Mouse (Mus musculus) kidney, adult 2 months (tissue): Measurements from ENCODE around the gene Slc25a28. TPM values are rescaled to one million over a fixed set of nuclear protein-coding genes. Genes with fewer than 3 reads are reported as not detected.

Experiments
- DNase-seq: peaks from one replicate; pipeline ENCODE4 v3.0.0; 2021
- H3K27ac ChIP-seq: fragments of 200-500 bp; 2 replicates; pipeline ENCODE4 v1.5.1; 2012; ENCODE audit warnings: low read depth, low read length, control low read depth, inconsistent platforms; ENCODE audit not compliant: insufficient read depth
- H3K27me3 ChIP-seq: fragments of 200-500 bp; replicated peaks from 2 replicates; pipeline ENCODE4 v1.6.1; 2012; ENCODE audit warnings: mild to moderate bottlenecking, moderate library complexity, low read length, inconsistent platforms; ENCODE audit not compliant: control insufficient read depth, insufficient read depth
- H3K36me3 ChIP-seq: fragments of 200-500 bp; 2 replicates; pipeline ENCODE4 v1.6.1; 2012; ENCODE audit warnings: mild to moderate bottlenecking, moderate library complexity, low read length, inconsistent platforms; ENCODE audit not compliant: control insufficient read depth, insufficient read depth
- H3K4me1 ChIP-seq: fragments of 200-500 bp; 2 replicates; pipeline ENCODE4 v1.6.1; 2011; ENCODE audit warnings: low read length; ENCODE audit not compliant: control insufficient read depth, insufficient read depth
- H3K4me3 ChIP-seq: fragments of 200-500 bp; 2 replicates; pipeline ENCODE4 v1.5.1; 2011; ENCODE audit warnings: mild to moderate bottlenecking, low read depth, low read length, control low read depth; ENCODE audit not compliant: insufficient read depth
- CTCF ChIP-seq: fragments of 200-500 bp; conservative IDR thresholded peaks from 2 replicates; pipeline ENCODE4 v1.5.1; 2011; ENCODE audit warnings: low read depth, mild to moderate bottlenecking, control low read depth, low read length, moderate library complexity, mixed read lengths; ENCODE audit not compliant: insufficient read depth, insufficient read length
- POLR2A ChIP-seq: fragments of 200-500 bp; IDR thresholded peaks from one replicate; pipeline ENCODE4 v1.6.1; 2011; ENCODE audit warnings: low read depth, low read length, control low read depth
- WGBS: fragments of 180-500 bp; shearing (Covaris S2); methylation state at CpG from one replicate; pipeline ENCODE4 v1.1.7; 2018; 5-methylcytosine and 5-hydroxymethylcytosine counted together
- polyA plus RNA-seq: library from polyadenylated mRNA; depleted of rRNA; stranded (reverse); fragments of >200 nt; gene quantifications from 2 replicates; pipeline ENCODE4 v1.2.3, GENCODE M21; 2012

Gene Slc25a28
- polyA plus RNA-seq, 1 experiment, result 83.2 TPM

- TF ChIP-seq POLR2A (no peak), CTCF (no peak)
- peak; percentile 67 for DNase-seq
- 60% methylated on average over 8 of the region's 8 CpGs for WGBS
- Histone ChIP-seq H3K27me3 (no peaks in the 10 kb centered on the region), H3K27ac (no peak overlapping the region), H3K4me3 (no peak overlapping the region), H3K36me3 (no peaks in the 10 kb centered on the region; the same call in 1 of the 2 replicates), H3K4me1 (peaks cover 13% of the 10 kb centered on the region)
Measured at GRCm38 (mm10) chr19:43709317-43709716, 34.6 kb upstream of the Slc25a28 start.

- 96% methylated on average over 7 of the region's 7 CpGs for WGBS
- no peak for DNase-seq
- H3K36me3 ChIP-seq, result no peaks in the 10 kb centered on the region; the same call in 1 of the 2 replicates
Measured at GRCm38 (mm10) chr19:43708206-43708605, 33.5 kb upstream of the Slc25a28 start.

GRCm38 (mm10) chr19:43704787-43705497, 30.3 kb upstream of the Slc25a28 start:
- Histone ChIP-seq H3K27me3 (no peaks in the 10 kb centered on the region), H3K4me1 (peaks cover 9% of the 10 kb centered on the region), H3K36me3 (no peaks in the 10 kb centered on the region; the same call in 1 of the 2 replicates), H3K4me3 (no peak overlapping the region), H3K27ac (no peak overlapping the region)
- DNase-seq, result peak; percentile 41
- no peak for TF ChIP-seq CTCF
- no peak for TF ChIP-seq POLR2A
- WGBS, result 69% methylated on average over 17 of the region's 17 CpGs

More at GRCm38 (mm10) chr19:43708206-43708605, 33.5 kb upstream of the Slc25a28 start:
- Histone ChIP-seq H3K27ac (no peak overlapping the region), H3K4me1 (peaks cover 17% of the 10 kb centered on the region), H3K4me3 (no peak overlapping the region), H3K27me3 (no peaks in the 10 kb centered on the region)
- TF ChIP-seq POLR2A, result no peak
- TF ChIP-seq CTCF, result no peak

GRCm38 (mm10) chr19:43704211-43704610, 29.5 kb upstream of the Slc25a28 start:
- TF ChIP-seq CTCF (no peak), POLR2A (no peak)
- DNase-seq, result peak; percentile 81
- Histone ChIP-seq H3K36me3 (no peaks in the 10 kb centered on the region; the same call in 1 of the 2 replicates), H3K27me3 (no peaks in the 10 kb centered on the region), H3K4me1 (peaks cover 9% of the 10 kb centered on the region), H3K4me3 (no peak overlapping the region; the same call in 1 of the 2 replicates), H3K27ac (peak overlapping the region; percentile 49; the same call in 1 of the 2 replicates)
- 48% methylated on average over 11 of the region's 11 CpGs for WGBS

GRCm38 (mm10) chr19:43699763-43700155, 25.1 kb upstream of the Slc25a28 start:
- Histone ChIP-seq H3K27ac (peak overlapping the region; percentile 19; the same call in 1 of the 2 replicates), H3K36me3 (no peaks in the 10 kb centered on the region; the same call in 1 of the 2 replicates), H3K4me1 (peaks cover 21% of the 10 kb centered on the region), H3K4me3 (no peak overlapping the region), H3K27me3 (no peaks in the 10 kb centered on the region)
- TF ChIP-seq CTCF (no peak), POLR2A (no peak)
- WGBS, result 71% methylated on average over 6 of the region's 6 CpGs
- no peak for DNase-seq

- Histone ChIP-seq H3K27ac (peak overlapping the region; percentile 19; the same call in 1 of the 2 replicates), H3K27me3 (no peaks in the 10 kb centered on the region)
- WGBS, result 61% methylated on average over 11 of the region's 11 CpGs
Measured at GRCm38 (mm10) chr19:43699021-43699762, 24.5 kb upstream of the Slc25a28 start.

GRCm38 (mm10) chr19:43697666-43698370, 23.1 kb upstream of the Slc25a28 start:
- WGBS, result 61% methylated on average over 5 of the region's 5 CpGs
- H3K4me3 ChIP-seq, result no peak overlapping the region
- H3K36me3 ChIP-seq, result no peaks in the 10 kb centered on the region; the same call in 1 of the 2 replicates
- no peak for TF ChIP-seq POLR2A
- TF ChIP-seq CTCF, result no peak
- no peaks in the 10 kb centered on the region for H3K27me3 ChIP-seq
- peak; percentile 43 for DNase-seq
- H3K27ac ChIP-seq, result no peak overlapping the region
- H3K4me1 ChIP-seq, result peaks cover 17% of the 10 kb centered on the region

More at GRCm38 (mm10) chr19:43699021-43699762, 24.5 kb upstream of the Slc25a28 start:
- H3K36me3 ChIP-seq, result no peaks in the 10 kb centered on the region; the same call in 1 of the 2 replicates
- TF ChIP-seq CTCF (no peak), POLR2A (no peak)
- DNase-seq, result no peak
- H3K4me1 ChIP-seq, result peaks cover 20% of the 10 kb centered on the region
- no peak overlapping the region for H3K4me3 ChIP-seq
